In the genomic region with DNA sequence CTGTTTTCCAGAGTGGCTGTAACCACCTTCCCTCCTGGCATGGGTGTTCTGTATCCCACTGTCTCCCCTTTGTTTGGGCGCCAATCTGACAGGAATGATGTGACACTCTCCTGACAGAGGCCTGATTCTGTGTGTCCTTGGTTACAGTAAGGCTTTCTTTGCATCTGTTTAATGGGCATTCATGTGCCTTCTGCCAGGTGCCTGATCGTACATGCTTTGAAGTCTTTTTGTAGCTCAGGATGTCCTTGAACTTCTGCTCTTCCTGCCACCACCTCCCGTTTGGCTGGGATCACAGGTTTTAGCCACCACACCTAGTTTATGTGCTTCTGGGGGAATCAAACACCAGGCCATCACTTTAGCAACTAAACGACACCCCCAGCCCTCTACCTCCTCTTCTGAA, we compare ENCODE assay signal across 25 mouse cellular contexts. TPM values are rescaled to one million over a fixed set of nuclear protein-coding genes. Genes with fewer than 3 reads are reported as not detected.
DNase-seq lines count a peak whose midpoint lies in the region; ATAC-seq and TF ChIP-seq lines count a peak whose summit lies in the region.
"Had no signal": no experiment of that assay in that cellular context is flagged by ENCODE, and none has a peak within 500 bp of the region (broad histone marks: within the 10 kb centered on the region; RNA-seq: fewer than 3 reads in every experiment).

No protein-coding gene starts in this region.

- intact Hi-C loops in gastrocnemius, adult 2 months (cut with DNase I) = loop anchor here (5.0 kb wide), 1 partner anchor 33 kb away; no protein-coding TSS in a partner anchor
- intact Hi-C loops in gastrocnemius, postnatal 36 days (cut with DNase I) = loop anchor here (5.0 kb wide), 1 partner anchor 33 kb away; no protein-coding TSS in a partner anchor

- peaks cover 48% of the 10 kb centered on the region for H3K4me1 ChIP-seq in heart, embryonic 13.5 days

- peak overlapping the region; percentile 95 for H3K27ac ChIP-seq in gastrocnemius, adult 2 months
- H3K27ac ChIP-seq in heart, embryonic 13.5 days (replicated peaks) = no peak overlapping the region
- H3K27ac ChIP-seq: embryonic facial prominence, embryonic 12.5 days; embryonic facial prominence, embryonic 15.5 days; hindbrain, embryonic 12.5 days; hindbrain, embryonic 15.5 days had no signal

- no peak overlapping the region for H3K4me3 ChIP-seq in gastrocnemius, adult 2 months
- no peak overlapping the region for H3K4me3 ChIP-seq in heart, embryonic 13.5 days
- H3K4me3 ChIP-seq: embryonic facial prominence, embryonic 12.5 days; embryonic facial prominence, embryonic 15.5 days; hindbrain, embryonic 12.5 days; hindbrain, embryonic 15.5 days had no signal

- no peaks in the 10 kb centered on the region for H3K9me3 ChIP-seq in heart, embryonic 13.5 days
- H3K9me3 ChIP-seq: embryonic facial prominence, embryonic 12.5 days; embryonic facial prominence, embryonic 15.5 days; G1E; hindbrain, embryonic 12.5 days; hindbrain, embryonic 15.5 days had no signal

- no peaks in the 10 kb centered on the region for H3K36me3 ChIP-seq in heart, embryonic 13.5 days
- H3K36me3 ChIP-seq: embryonic facial prominence, embryonic 12.5 days; embryonic facial prominence, embryonic 15.5 days; G1E; hindbrain, embryonic 12.5 days; hindbrain, embryonic 15.5 days had no signal

- no peak overlapping the region for H3K9ac ChIP-seq in heart, embryonic 13.5 days
- H3K9ac ChIP-seq: embryonic facial prominence, embryonic 12.5 days; embryonic facial prominence, embryonic 15.5 days; forebrain, postnatal 0 days; hindbrain, embryonic 12.5 days; hindbrain, embryonic 15.5 days had no signal

- peaks cover 53% of the 10 kb centered on the region for H3K27me3 ChIP-seq in heart, embryonic 13.5 days (replicated peaks)
- H3K27me3 ChIP-seq: embryonic facial prominence, embryonic 15.5 days; Patski had no signal

- no peak for ATAC-seq in heart, embryonic 13.5 days (ENCODE audit: extremely low read depth, insufficient number of reproducible peaks, low FRiP score, low TSS enrichment)
- ATAC-seq: activated CD4-positive, CD25-positive, alpha-beta regulatory T cell, adult 4 months; forebrain, embryonic 14.5 days; forebrain, postnatal 0 days; Patski had no signal

- DNase-seq in gastrocnemius, adult 2 months = no peak
- DNase-seq in gastrocnemius, postnatal 36 days = no peak
- DNase-seq in heart, adult 9 months (ENCODE audit: low spot score in 2 of 2) = no peak
- DNase-seq in ZHBTc4 (ENCODE audit: low read depth, low spot score) = peak; percentile 78
- no peak for DNase-seq in urinary bladder, postnatal 14 days (ENCODE audit: low spot score)
- DNase-seq: adrenal gland, postnatal 14 days; cerebellum, adult 11 months; cerebellum, adult 2 months; cerebellum, adult 9-11 months; cerebellum, postnatal 25 days; forebrain, postnatal 0 days; gastrocnemius, postnatal 10 days; heart, adult 11 months; heart, postnatal 14 days; kidney, adult 18-20 months; kidney, adult 9 months had no signal

- peak overlapping the region; percentile 82; the same call in 1 of the 2 replicates for H3K4me2 ChIP-seq in heart, embryonic 13.5 days
- H3K4me2 ChIP-seq: embryonic facial prominence, embryonic 12.5 days; embryonic facial prominence, embryonic 15.5 days; hindbrain, embryonic 12.5 days; hindbrain, embryonic 15.5 days had no signal

- TF ChIP-seq CTCF in gastrocnemius, adult 2 months (IDR thresholded peaks at IDR 0.05) = no peak

- 70% methylated on average over 4 of the region's 4 CpGs for WGBS in heart, embryonic 13.5 days

RNA-seq across cellular contexts. Expression of a gene that starts 22.0 kb away (rescaled TPM):
- 10 to 100 TPM; 38.2 to 52.0 TPM for total RNA-seq in gastrocnemius, adult 2 months (2021)
- total RNA-seq in gastrocnemius, postnatal 36 days (2021) = 10 to 100 TPM; 37.6 to 46.5 TPM
- polyA plus RNA-seq in heart, embryonic 13.5 days (2015; fragmentation: Nextera tagmentation; extraction: Ambion mirVana) = 40.0 and 48.9 TPM in 2 replicates
